Mouse (Mus musculus) liver, postnatal 0 days (tissue): ENCODE measurements around the gene Oat. TPM values are rescaled to one million over a fixed set of nuclear protein-coding genes. Genes with fewer than 3 reads are reported as not detected.
A peak's percentile ranks its signal among the peaks of the same experiment; 100 is the strongest.

Source experiments
- ATAC-seq: fragments of 200-750 bp; cut with Nextera tagmentation; 2 replicates; pipeline ENCODE4 v1.8.0; 2017; ENCODE audit warnings: mild to moderate bottlenecking, moderate library complexity
- DNase-seq: peaks from one replicate; pipeline ENCODE4 v3.0.0-alpha.2; 2016
- H3K27ac ChIP-seq: fragments of 300-500 bp; sonication (generic); 2 replicates; pipeline ENCODE4 v1.5.1; 2014; ENCODE audit warnings: antibody characterized with exemption, moderate library complexity, mild to moderate bottlenecking, low read depth
- H3K27me3 ChIP-seq: fragments of 300-500 bp; sonication (generic); 2 replicates; pipeline ENCODE4 v1.6.1; 2014; ENCODE audit warnings: low read length, control low read depth, mixed read lengths; ENCODE audit not compliant: insufficient read depth
- H3K36me3 ChIP-seq: fragments of 300-500 bp; sonication (generic); replicated peaks from 2 replicates; pipeline ENCODE4 v1.6.1; 2014; ENCODE audit warnings: mild to moderate bottlenecking, control low read depth, low read length, moderate library complexity, mixed read lengths; ENCODE audit not compliant: insufficient read depth
- H3K4me1 ChIP-seq: fragments of 300-500 bp; sonication (generic); 2 replicates; pipeline ENCODE4 v1.6.1; 2014; ENCODE audit warnings: antibody characterized with exemption, mild to moderate bottlenecking, control low read depth; ENCODE audit not compliant: insufficient read depth
- H3K4me2 ChIP-seq: fragments of 300-500 bp; sonication (generic); 2 replicates; pipeline ENCODE4 v1.6.1; 2014; ENCODE audit warnings: low read depth, mild to moderate bottlenecking, low read length, moderate library complexity, mixed read lengths
- H3K4me3 ChIP-seq: fragments of 300-500 bp; sonication (generic); 2 replicates; pipeline ENCODE4 v1.5.1; 2014; ENCODE audit warnings: low read depth, low read length
- H3K9ac ChIP-seq: fragments of 300-500 bp; sonication (generic); replicated peaks from 2 replicates; pipeline ENCODE4 v1.6.1; 2014; ENCODE audit warnings: mild to moderate bottlenecking, moderate library complexity
- H3K9me3 ChIP-seq: fragments of 300-500 bp; sonication (generic); 2 replicates; pipeline ENCODE4 v1.6.1; 2016; ENCODE audit warnings: mild to moderate bottlenecking, control low read depth, low read length, mixed read lengths
- CTCF ChIP-seq: sonication (generic); IDR thresholded peaks from 2 replicates; pipeline ENCODE4 v1.5.1; 2016; ENCODE audit warnings: antibody characterized with exemption, low read depth
- EP300 ChIP-seq: IDR thresholded peaks from 2 replicates; pipeline ENCODE4 v1.6.1; 2016; ENCODE audit warnings: antibody characterized with exemption, low read depth, mild to moderate bottlenecking
- WGBS: fragments of 180-500 bp; shearing (Covaris S2); extraction: QIAGEN DNeasy Blood & Tissue Kit; methylation state at CpG from one replicate; pipeline ENCODE4 v1.1.7; 2014; ENCODE audit not compliant: insufficient replicate concordance; 5-methylcytosine and 5-hydroxymethylcytosine counted together
- polyA plus RNA-seq: library from polyadenylated mRNA; unstranded; fragments of >200 nt; fragmentation: Nextera tagmentation; extraction: Ambion mirVana; gene quantifications from 2 replicates; pipeline ENCODE4 v1.2.1, GENCODE M21; 2015

Gene Oat
- polyA plus RNA-seq, 1 experiment from 2014 or later, result 44.6 TPM

- Histone ChIP-seq H3K9ac (no peak overlapping the region), H3K4me2 (no peak overlapping the region), H3K4me3 (no peak overlapping the region), H3K4me1 (peaks cover 11% of the 10 kb centered on the region; the same call in 1 of the 2 replicates), H3K27me3 (peaks cover 64% of the 10 kb centered on the region), H3K27ac (no peak overlapping the region), H3K9me3 (no peaks in the 10 kb centered on the region), H3K36me3 (no peaks in the 10 kb centered on the region)
- TF ChIP-seq EP300 (peak; percentile 87), CTCF (no peak)
- WGBS, result 45% methylated on average over 3 of the region's 3 CpGs
- ATAC-seq (peak; percentile 70), DNase-seq (no peak)
Measured at GRCm38 (mm10) chr7:132595787-132596186, 19.6 kb upstream of the Oat start.

DNA sequence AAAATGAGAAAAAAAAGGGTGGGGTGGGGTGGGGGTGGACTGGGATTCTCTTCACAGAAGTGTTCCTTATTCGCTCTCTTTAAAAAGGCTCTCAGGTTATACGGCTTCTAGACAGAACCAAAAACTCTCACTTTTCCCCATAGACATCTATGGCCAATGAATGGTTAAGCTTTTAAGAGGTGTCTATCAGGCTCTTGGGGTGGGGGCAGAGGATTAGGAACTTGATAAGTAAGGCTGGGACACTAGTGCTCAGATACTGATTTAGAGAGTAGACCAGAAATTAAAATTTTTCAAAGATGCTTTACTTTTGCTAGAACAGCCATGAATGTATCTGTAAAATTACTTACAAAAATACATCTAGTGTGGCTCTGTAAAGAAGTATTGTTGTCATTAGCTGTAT lies 18.1 kb upstream of the Oat start:
- ATAC-seq (no peak), DNase-seq (no peak)
- Histone ChIP-seq H3K27me3 (peaks cover 49% of the 10 kb centered on the region), H3K4me3 (no peak overlapping the region), H3K36me3 (no peaks in the 10 kb centered on the region), H3K9me3 (no peaks in the 10 kb centered on the region), H3K4me1 (peaks cover 7% of the 10 kb centered on the region; the same call in 1 of the 2 replicates), H3K9ac (no peak overlapping the region), H3K27ac (no peak overlapping the region), H3K4me2 (no peak overlapping the region)
- TF ChIP-seq CTCF (no peak), EP300 (no peak)
- WGBS, result 84% methylated on average over 2 of the region's 2 CpGs

DNA sequence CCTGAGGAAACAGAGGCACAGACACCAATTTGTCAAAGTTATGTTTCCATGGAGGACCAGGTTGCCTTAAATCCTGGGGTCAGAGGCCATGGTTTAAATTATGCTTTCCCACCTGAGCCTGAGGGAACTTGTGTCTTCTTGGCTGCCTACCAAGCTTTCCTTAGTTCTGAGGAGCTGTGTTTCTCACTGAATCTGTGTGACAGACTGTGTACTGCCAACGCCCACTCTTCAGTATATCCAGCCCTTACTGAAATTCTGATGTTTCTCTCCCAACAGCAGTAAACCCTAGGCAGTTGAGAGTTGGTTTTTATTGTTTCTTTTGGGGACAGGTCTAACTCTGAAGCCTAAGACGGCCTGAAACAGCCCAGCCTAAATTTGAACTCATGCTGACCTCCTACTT lies 17.6 kb upstream of the Oat start:
- Histone ChIP-seq H3K4me1 (peaks cover 6% of the 10 kb centered on the region; the same call in 1 of the 2 replicates), H3K9ac (no peak overlapping the region), H3K27me3 (peaks cover 43% of the 10 kb centered on the region), H3K4me3 (no peak overlapping the region), H3K36me3 (no peaks in the 10 kb centered on the region), H3K27ac (no peak overlapping the region), H3K4me2 (no peak overlapping the region), H3K9me3 (no peaks in the 10 kb centered on the region)
- ATAC-seq (no peak), DNase-seq (no peak)
- 74% methylated on average over 2 of the region's 2 CpGs for WGBS
- TF ChIP-seq CTCF, result no peak
- TF ChIP-seq EP300, result no peak

DNA sequence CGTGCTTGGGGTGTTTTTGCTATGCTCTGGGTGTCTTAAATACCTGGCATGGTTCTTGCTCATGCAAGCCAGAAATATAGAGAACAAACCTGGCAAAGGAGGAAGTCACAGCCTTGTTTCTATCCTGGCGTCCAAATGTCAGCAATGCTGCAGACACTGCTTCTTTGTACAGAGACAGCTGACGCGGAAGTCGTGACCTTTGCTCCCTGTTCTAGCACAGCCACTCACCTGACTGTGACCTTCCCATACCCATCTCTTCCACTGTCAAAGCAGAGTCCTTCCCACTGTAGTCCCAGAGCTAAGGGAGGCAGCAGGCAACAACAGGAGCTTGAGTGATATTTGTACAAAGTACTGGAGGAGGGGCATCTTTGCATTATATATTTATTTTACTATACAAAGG lies 13.4 kb upstream of the Oat start:
- Histone ChIP-seq H3K4me2 (no peak overlapping the region), H3K27ac (no peak overlapping the region), H3K27me3 (peaks cover 19% of the 10 kb centered on the region), H3K4me3 (no peak overlapping the region), H3K9ac (no peak overlapping the region), H3K4me1 (no peaks in the 10 kb centered on the region; the same call in 1 of the 2 replicates), H3K9me3 (no peaks in the 10 kb centered on the region), H3K36me3 (no peaks in the 10 kb centered on the region)
- no peak for TF ChIP-seq CTCF
- no peak for TF ChIP-seq EP300
- 48% methylated on average over 5 of the region's 5 CpGs for WGBS
- ATAC-seq, result peak; percentile 65
- peak; percentile 60 for DNase-seq

GRCm38 (mm10) chr7:132587167-132587566 lies 11.0 kb upstream of the Oat start:
- H3K36me3 ChIP-seq, result no peaks in the 10 kb centered on the region
- H3K9ac ChIP-seq, result no peak overlapping the region
- no peak overlapping the region for H3K4me3 ChIP-seq
- no peaks in the 10 kb centered on the region; the same call in 1 of the 2 replicates for H3K4me1 ChIP-seq
- ATAC-seq (no peak), DNase-seq (no peak)
- H3K9me3 ChIP-seq, result no peaks in the 10 kb centered on the region
- WGBS, result 64% methylated on average over 5 of the region's 5 CpGs
- peaks cover 29% of the 10 kb centered on the region for H3K27me3 ChIP-seq
- H3K4me2 ChIP-seq, result no peak overlapping the region
- H3K27ac ChIP-seq, result no peak overlapping the region
- no peak for TF ChIP-seq CTCF
- no peak for TF ChIP-seq EP300

DNA sequence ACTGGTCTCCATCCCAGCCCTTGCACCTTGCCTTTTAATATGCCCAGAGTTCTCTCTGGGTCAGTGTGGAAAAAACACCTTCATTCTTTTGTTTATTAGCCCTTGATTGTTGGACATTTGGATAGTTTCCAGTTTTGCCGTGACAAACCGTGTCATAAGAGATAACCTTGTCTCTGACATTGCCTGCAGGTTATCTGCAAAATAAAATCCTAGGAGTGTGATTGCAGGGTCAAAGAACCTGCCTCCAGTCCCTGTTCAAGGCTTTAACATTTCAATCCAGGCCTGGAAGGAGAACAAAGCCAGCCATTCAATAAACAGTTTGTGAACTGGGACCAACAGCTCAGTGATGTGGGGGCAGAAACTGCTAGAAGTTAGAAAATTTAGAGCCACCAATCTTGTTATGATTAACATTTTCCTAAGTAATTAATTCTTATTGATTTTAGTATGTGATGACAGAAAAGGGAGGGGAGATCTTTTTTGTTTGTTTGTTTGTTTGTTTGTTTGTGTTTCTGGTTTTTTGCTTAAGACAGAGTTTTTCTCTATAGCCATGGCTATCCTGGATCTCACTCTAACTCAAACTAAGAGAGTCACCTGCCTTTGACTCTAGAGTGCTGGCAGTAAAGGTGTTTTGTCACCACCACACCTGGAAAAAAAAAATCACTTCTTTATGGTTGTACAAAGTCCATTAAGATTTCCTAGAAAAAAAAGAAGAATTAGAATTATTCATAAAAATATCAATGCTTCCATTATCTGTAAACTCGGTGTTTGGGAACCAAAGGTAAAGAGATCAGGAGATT lies 9.7 kb upstream of the Oat start:
- WGBS, result 51% methylated on average over 3 of the region's 3 CpGs
- TF ChIP-seq CTCF (no peak), EP300 (no peak)
- DNase-seq, result no peak
- no peaks in the 10 kb centered on the region for H3K36me3 ChIP-seq
- no peak for ATAC-seq
- H3K4me2 ChIP-seq, result no peak overlapping the region
- H3K9ac ChIP-seq, result no peak overlapping the region
- no peak overlapping the region for H3K4me3 ChIP-seq
- peaks cover 28% of the 10 kb centered on the region for H3K27me3 ChIP-seq
- H3K27ac ChIP-seq, result no peak overlapping the region
- no peaks in the 10 kb centered on the region; the same call in 1 of the 2 replicates for H3K4me1 ChIP-seq
- no peaks in the 10 kb centered on the region for H3K9me3 ChIP-seq
